Mouse (Mus musculus) left cerebral cortex, postnatal 10 days (tissue): ENCODE data around the gene Hist1h3d. TPM values are rescaled to one million over a fixed set of nuclear protein-coding genes. Genes with fewer than 3 reads are reported as not detected.
A peak's percentile ranks its signal among the peaks of the same experiment; 100 is the strongest.

ENCODE experiments used
- DNase-seq, 2 experiments: peaks; one replicate each; pipeline ENCODE4 v3.0.0; 2021 to 2022; ENCODE audit warnings: low spot score in 2 of 2, mixed read lengths in 1 of 2; ENCODE audit errors: extremely low spot score in 1 of 2
- intact Hi-C: fragments of 180-260 bp; cut with DNase I; formaldehyde crosslinking; loops from one replicate; pipeline ENCODE4 v1.15.1; 2025
- total RNA-seq, 2 experiments: library from RNA; stranded (reverse); gene quantifications; 2 replicates each; pipeline ENCODE4 v1.2.3; 2021

Hist1h3d gene
- total RNA-seq, 2 experiments from 2014 or later = 8.4 to 9.1 TPM

GRCm38 (mm10) chr13:23595622-23596372 is 20.2 kb downstream of the Hist1h3d start:
- DNase-seq = no peak
- intact Hi-C loops = no loop called here

- intact Hi-C loops = no loop called here
- DNase-seq = peak; percentile 59 to 75
These were observed 22.4 kb downstream of the Hist1h3d start for GRCm38 (mm10) chr13:23597957-23598356.

- intact Hi-C loops = no loop called here
These were observed 27.7 kb downstream of the Hist1h3d start for GRCm38 (mm10) chr13:23603182-23603699.

GRCm38 (mm10) chr13:23604452-23604851 is 28.9 kb downstream of the Hist1h3d start:
- no peak for DNase-seq
- intact Hi-C loops = no loop called here

More at GRCm38 (mm10) chr13:23603182-23603699, 27.7 kb downstream of the Hist1h3d start:
- DNase-seq = no peak

- intact Hi-C loops = no loop called here
- DNase-seq = no peak
These were observed 29.5 kb downstream of the Hist1h3d start for GRCm38 (mm10) chr13:23605052-23605451.

GRCm38 (mm10) chr13:23609209-23609608 is 33.6 kb downstream of the Hist1h3d start:
- DNase-seq = no peak
- intact Hi-C loops = no loop called here

GRCm38 (mm10) chr13:23609844-23610243 is 34.3 kb downstream of the Hist1h3d start:
- intact Hi-C loops = no loop called here
- DNase-seq = no peak

GRCm38 (mm10) chr13:23610393-23610792 is 34.8 kb downstream of the Hist1h3d start:
- intact Hi-C loops = no loop called here
- DNase-seq = no peak

GRCm38 (mm10) chr13:23611638-23612037 is 36.1 kb downstream of the Hist1h3d start:
- intact Hi-C loops = no loop called here
- DNase-seq = no peak

GRCm38 (mm10) chr13:23620056-23620732 is 44.6 kb downstream of the Hist1h3d start:
- no peak for DNase-seq

GRCm38 (mm10) chr13:23620733-23621531 is 45.4 kb downstream of the Hist1h3d start, which contains the start of gene Hist1h2be:
Gene Hist1h2be (minus strand): TSS chr13:23621124.
- peak; percentile 82 to 85 for DNase-seq

More at GRCm38 (mm10) chr13:23620056-23620732, 44.6 kb downstream of the Hist1h3d start:
- intact Hi-C loops = loop anchor here (5.0 kb wide), 1 partner anchor 62 kb away; the partner anchor contains the start of genes Hist1h2ac and Hist1h2bc

GRCm38 (mm10) chr13:23621532-23622174 is 46.1 kb downstream of the Hist1h3d start:
- peak; percentile 73 to 76 for DNase-seq
- intact Hi-C loops = loop anchor here (5.0 kb wide), 1 partner anchor 61 kb away; the partner anchor contains the start of genes Hist1h2ac and Hist1h2bc

More at GRCm38 (mm10) chr13:23620733-23621531, 45.4 kb downstream of the Hist1h3d start, which contains the start of gene Hist1h2be:
- intact Hi-C loops = loop anchor here (5.0 kb wide), 1 partner anchor 61 kb away; the partner anchor contains the start of genes Hist1h2ac and Hist1h2bc

- intact Hi-C loops = loop anchor here (5.0 kb wide), 1 partner anchor 60 kb away; the partner anchor contains the start of genes Hist1h2ac and Hist1h2bc
- peak; percentile 83 to 94 for DNase-seq
These were observed 46.7 kb downstream of the Hist1h3d start, which contains the start of gene Hist1h1e for GRCm38 (mm10) chr13:23622175-23622671. Gene Hist1h1e (minus strand): TSS chr13:23622558.

- DNase-seq = peak in 1 of 2 experiments; percentile 34
- intact Hi-C loops = loop anchor here (5.0 kb wide), 1 partner anchor 59 kb away; the partner anchor contains the start of genes Hist1h2ac and Hist1h2bc
These were observed 47.4 kb downstream of the Hist1h3d start for GRCm38 (mm10) chr13:23622861-23623450.
